Mouse (Mus musculus): ENCODE measurements at regions not wholly inside any gene's neighbourhood (a gene's known extent, or its start where the extent isn't known, plus 50 kb on each side); places are given as distances from the start of the nearest gene placed in this dataset.

- DNase-seq = no peak
Observed at GRCm38 (mm10) chr5:148647644-148648043, 95.1 kb upstream of the Ubl3 start.

- no peak for DNase-seq
Observed at GRCm38 (mm10) chr5:148645772-148646171, 93.2 kb upstream of the Ubl3 start.

GRCm38 (mm10) chr5:148645191-148645681 lies 92.6 kb upstream of the Ubl3 start:
- DNase-seq = peak; percentile 25 to 52

DNA sequence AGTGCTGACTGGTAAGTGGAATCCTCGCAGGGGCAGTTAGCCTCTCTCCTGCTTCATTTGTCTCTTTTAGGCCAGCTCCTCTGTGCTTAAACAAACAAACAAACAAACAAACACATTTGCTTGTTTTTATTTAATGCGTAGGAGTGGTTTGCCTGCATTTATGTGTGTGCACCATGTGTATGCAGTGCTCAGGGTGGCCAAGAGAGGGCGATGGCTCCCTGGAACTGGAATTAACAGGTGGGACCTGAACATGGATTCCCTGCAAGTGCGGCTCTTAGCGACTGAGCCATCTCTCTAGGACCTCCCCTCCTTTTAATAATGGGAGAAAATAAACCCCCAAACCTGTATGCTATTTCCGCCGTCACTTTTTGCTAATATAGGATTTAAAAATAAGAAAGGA lies 91.8 kb upstream of the Ubl3 start:
- DNase-seq = no peak

DNA sequence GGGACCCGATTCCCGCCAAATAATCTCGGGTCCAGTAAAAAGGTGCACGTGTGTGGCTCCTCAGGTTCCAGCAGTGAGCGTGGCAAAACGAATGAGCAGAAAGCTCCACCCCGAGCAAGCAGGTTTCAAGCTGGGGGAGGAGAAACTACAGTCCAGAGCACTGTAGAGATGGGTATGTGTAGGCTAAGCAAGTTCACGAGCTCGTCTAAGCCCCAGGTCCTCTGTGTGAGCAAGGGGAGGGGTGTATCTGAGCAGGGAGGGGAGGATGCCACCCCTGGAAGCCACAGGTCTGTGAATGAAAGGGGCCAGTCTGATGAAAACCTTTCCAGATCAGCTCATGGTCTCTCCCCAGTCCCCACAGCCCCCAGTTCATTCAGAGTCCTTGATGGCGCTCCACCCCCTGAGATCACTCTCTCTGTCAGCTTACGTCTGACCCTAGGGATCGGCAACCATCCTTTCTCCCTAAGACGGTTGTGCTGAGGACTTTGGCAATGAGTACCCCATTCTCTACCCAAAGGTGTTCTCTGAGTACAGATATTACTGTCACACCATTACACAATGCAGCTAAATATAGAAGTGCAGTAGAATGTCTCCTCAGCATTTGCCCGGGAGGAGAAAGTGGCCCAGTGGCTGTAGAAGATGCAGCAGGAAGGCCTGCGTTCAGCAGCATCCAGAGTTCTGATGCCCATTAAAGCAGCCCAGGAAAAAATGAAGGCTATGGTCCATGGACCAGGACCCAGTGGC lies 89.2 kb upstream of the Ubl3 start:
- no peak for DNase-seq

GRCm38 (mm10) chr5:148640523-148640922 lies 87.9 kb upstream of the Ubl3 start:
- no peak for DNase-seq

GRCm38 (mm10) chr5:148634919-148635356 lies 82.3 kb upstream of the Ubl3 start:
- DNase-seq = no peak

- DNase-seq = no peak
Observed at GRCm38 (mm10) chr5:148633999-148634398, 81.4 kb upstream of the Ubl3 start.

DNA sequence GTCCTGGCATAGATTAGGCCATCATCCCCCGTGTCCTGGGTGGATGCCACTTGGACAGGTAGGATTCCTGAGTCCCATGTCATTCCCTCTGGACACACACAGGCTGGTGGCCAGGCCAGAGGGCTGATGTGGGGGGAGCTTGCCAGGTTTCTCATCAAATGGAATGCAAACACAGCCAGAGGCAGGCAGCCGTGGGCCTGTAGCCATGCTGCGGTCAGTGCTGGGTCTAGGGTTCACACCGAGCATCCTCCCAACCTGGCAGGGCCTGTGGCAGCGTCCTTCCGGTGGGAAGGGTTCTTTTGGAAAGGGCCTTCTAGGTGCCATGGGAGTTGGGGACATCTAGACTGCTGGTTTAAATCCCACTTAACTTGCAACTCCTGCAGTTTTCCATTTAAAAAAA lies 80.7 kb upstream of the Ubl3 start:
- no peak for DNase-seq

GRCm38 (mm10) chr5:148632516-148633170 lies 80.1 kb upstream of the Ubl3 start:
- DNase-seq = peak in 1 of 2 experiments; percentile 49

GRCm38 (mm10) chr5:148631566-148631965 lies 79.0 kb upstream of the Ubl3 start:
- DNase-seq = no peak

DNA sequence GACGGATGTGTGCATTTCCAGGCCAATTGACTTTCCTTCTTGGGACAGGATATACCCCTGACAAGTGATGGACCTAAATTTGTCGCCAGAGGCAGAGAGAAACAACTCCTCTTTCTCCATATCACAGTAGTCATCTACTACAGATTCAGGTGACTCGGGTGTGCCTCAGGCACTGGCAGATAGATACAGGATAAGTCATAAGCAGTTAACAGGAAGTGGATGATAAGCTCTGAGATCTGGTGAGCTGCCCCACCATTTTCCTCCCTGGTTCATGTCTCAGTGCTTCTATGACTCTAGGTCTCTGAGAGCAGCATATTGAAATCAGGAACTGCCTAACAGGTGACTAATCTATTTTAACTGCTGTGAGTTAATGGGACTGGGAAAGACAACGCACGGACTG lies 73.4 kb upstream of the Ubl3 start:
- DNase-seq = no peak

- no peak for DNase-seq
Observed at GRCm38 (mm10) chr5:148624649-148625405, 72.2 kb upstream of the Ubl3 start.

GRCm38 (mm10) chr5:148620895-148621786 lies 68.6 kb upstream of the Ubl3 start:
- no peak for DNase-seq

DNA sequence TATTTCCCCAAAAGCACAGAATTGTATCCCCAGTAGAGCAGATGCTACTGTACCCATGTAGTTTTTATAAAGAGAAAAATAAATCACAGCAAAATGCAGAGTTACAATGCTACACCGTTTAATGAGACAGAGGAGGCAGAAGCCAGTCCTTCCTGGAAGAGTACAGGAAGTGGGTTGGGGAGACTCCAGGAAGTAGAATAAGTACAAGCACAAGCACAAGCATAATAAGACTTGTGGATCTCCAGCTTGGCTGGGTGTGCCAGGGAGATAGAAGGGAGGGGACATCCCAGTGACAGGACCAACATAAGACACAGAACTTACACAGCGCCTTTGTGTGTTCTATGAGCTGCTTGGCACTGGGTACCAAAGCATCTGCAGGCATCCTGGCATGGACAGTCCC lies 67.3 kb upstream of the Ubl3 start:
- DNase-seq = no peak

DNA sequence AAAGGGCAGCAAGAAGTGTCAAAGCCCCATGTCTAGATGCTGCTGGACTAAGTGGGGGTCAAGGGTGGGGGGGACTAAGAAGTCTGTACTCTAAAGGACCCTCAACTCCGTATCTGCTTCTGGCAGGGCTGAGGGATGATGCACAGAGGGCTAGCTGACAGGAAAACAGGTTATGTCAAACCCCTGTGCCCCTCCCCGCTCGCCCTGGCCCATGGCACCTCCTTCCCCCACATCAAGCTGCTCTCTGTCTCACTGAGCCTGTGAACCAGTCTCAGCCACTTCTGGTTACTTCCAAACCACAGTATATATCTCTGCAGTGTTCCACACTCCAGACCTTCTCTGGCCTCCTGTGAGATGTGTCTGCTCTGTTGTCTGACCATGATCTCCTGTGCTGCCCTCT lies 63.8 kb upstream of the Ubl3 start:
- no peak for DNase-seq

- DNase-seq = no peak
Observed at GRCm38 (mm10) chr5:148615706-148616366, 63.2 kb upstream of the Ubl3 start.

- DNase-seq = no peak
Observed at GRCm38 (mm10) chr5:148615117-148615516, 62.5 kb upstream of the Ubl3 start.

GRCm38 (mm10) chr5:148611323-148611722 lies 58.7 kb upstream of the Ubl3 start:
- DNase-seq = no peak

DNA sequence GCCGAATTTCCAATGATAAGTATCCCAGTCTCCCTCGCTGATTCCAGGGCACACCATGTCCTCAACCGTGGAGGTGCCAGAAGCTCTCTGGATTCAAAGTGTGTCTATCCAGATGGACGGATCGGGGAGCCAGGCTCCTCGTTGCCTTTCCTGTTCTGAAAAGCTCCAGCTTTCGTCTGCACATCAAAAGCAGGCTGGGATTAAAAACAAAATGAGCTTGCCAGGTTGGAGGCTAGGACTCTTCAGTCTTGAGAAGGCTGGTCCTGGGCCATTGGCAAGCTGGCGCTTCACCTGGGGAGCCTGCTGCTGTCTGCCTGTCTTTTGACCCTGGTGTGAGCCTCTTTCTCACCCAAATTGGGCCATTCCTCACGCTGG lies 56.9 kb upstream of the Ubl3 start:
- DNase-seq = no peak

- no peak for DNase-seq
Observed at GRCm38 (mm10) chr5:148608857-148609505, 56.4 kb upstream of the Ubl3 start.

All from kidney, postnatal 25 days (tissue).